Mouse (Mus musculus) T-helper 2 cell (primary cell): ENCODE measurements around the gene Qrsl1.
"Not testable (repeated sequence)": the region's sequence is repeated elsewhere in the genome, so short reads cannot be mapped to it uniquely, and the experiment has no call there.

ENCODE experiments used
- in situ Hi-C: fragments of 300-600 bp; cut with MboI, MseI; formaldehyde crosslinking; loops from one replicate; pipeline ENCODE4 v1.15.1; 2025; ENCODE audit warnings: high pct_unique_total_duplicates

The Qrsl1 gene

GRCm38 (mm10) chr10:43901578-43902194, at the start of gene Qrsl1, which contains the start of gene Rtn4ip1:
Qrsl1 (minus strand) TSS chr10:43901745.
Rtn4ip1 (plus strand) TSS chr10:43901807.
- in situ Hi-C loops, result no loop called here

- in situ Hi-C loops, result no loop called here
These were observed 43.9 kb upstream of the Qrsl1 start for GRCm38 (mm10) chr10:43945435-43945834.

- in situ Hi-C loops, result no loop called here
These were observed 42.2 kb upstream of the Qrsl1 start for GRCm38 (mm10) chr10:43943736-43944135.

- in situ Hi-C loops, result no loop called here
These were observed 37.7 kb upstream of the Qrsl1 start for GRCm38 (mm10) chr10:43939136-43939662.

- in situ Hi-C loops, result no loop called here
These were observed 27.1 kb upstream of the Qrsl1 start for GRCm38 (mm10) chr10:43928596-43928995.

- in situ Hi-C loops, result no loop called here
These were observed 26.2 kb upstream of the Qrsl1 start for GRCm38 (mm10) chr10:43927736-43928135.

GRCm38 (mm10) chr10:43925776-43926175, 24.2 kb upstream of the Qrsl1 start:
- in situ Hi-C loops, result not testable (repeated sequence)

- in situ Hi-C loops, result no loop called here
These were observed 21.6 kb upstream of the Qrsl1 start for GRCm38 (mm10) chr10:43923096-43923495.

- in situ Hi-C loops, result loop anchor here (5.0 kb wide), 1 partner anchor 347 kb away; no protein-coding TSS in a partner anchor
These were observed 17.4 kb upstream of the Qrsl1 start for GRCm38 (mm10) chr10:43918696-43919608.

- in situ Hi-C loops, result loop anchor here (5.0 kb wide), 1 partner anchor 344 kb away; no protein-coding TSS in a partner anchor
These were observed 15.2 kb upstream of the Qrsl1 start for GRCm38 (mm10) chr10:43916737-43917136.

GRCm38 (mm10) chr10:43916181-43916580, 14.6 kb upstream of the Qrsl1 start:
- in situ Hi-C loops, result loop anchor here (5.0 kb wide), 1 partner anchor 344 kb away; no protein-coding TSS in a partner anchor

- in situ Hi-C loops, result no loop called here
These were observed 10.7 kb upstream of the Qrsl1 start for GRCm38 (mm10) chr10:43912236-43912635.

GRCm38 (mm10) chr10:43910873-43911142, 9.3 kb upstream of the Qrsl1 start:
- in situ Hi-C loops, result no loop called here

- in situ Hi-C loops, result no loop called here
These were observed 8.7 kb upstream of the Qrsl1 start for GRCm38 (mm10) chr10:43910032-43910872.

- in situ Hi-C loops, result no loop called here
These were observed 3.0 kb upstream of the Qrsl1 start for GRCm38 (mm10) chr10:43904569-43904968.

- in situ Hi-C loops, result no loop called here
These were observed 518 bp downstream of the Qrsl1 start for GRCm38 (mm10) chr10:43900883-43901570.

GRCm38 (mm10) chr10:43898276-43898675, 3.3 kb downstream of the Qrsl1 start:
- in situ Hi-C loops, result no loop called here

- in situ Hi-C loops, result no loop called here
These were observed 5.5 kb downstream of the Qrsl1 start for GRCm38 (mm10) chr10:43896065-43896464.

- in situ Hi-C loops, result no loop called here
These were observed 8.6 kb downstream of the Qrsl1 start for GRCm38 (mm10) chr10:43892971-43893370.

- in situ Hi-C loops, result no loop called here
These were observed 12.6 kb downstream of the Qrsl1 start for GRCm38 (mm10) chr10:43888976-43889375.

- in situ Hi-C loops, result no loop called here
These were observed 13.9 kb downstream of the Qrsl1 start for GRCm38 (mm10) chr10:43887676-43888075.
